Mouse (Mus musculus) kidney, adult 2 months (tissue): ENCODE data around the gene Bbx.

ENCODE experiments used
- CTCF ChIP-seq: fragments of 200-500 bp; conservative IDR thresholded peaks from 2 replicates; pipeline ENCODE4 v1.5.1; 2011; ENCODE audit warnings: low read depth, mild to moderate bottlenecking, control low read depth, low read length, moderate library complexity, mixed read lengths; ENCODE audit not compliant: insufficient read depth, insufficient read length
- POLR2A ChIP-seq: fragments of 200-500 bp; IDR thresholded peaks from one replicate; pipeline ENCODE4 v1.6.1; 2011; ENCODE audit warnings: low read depth, low read length, control low read depth

DNA sequence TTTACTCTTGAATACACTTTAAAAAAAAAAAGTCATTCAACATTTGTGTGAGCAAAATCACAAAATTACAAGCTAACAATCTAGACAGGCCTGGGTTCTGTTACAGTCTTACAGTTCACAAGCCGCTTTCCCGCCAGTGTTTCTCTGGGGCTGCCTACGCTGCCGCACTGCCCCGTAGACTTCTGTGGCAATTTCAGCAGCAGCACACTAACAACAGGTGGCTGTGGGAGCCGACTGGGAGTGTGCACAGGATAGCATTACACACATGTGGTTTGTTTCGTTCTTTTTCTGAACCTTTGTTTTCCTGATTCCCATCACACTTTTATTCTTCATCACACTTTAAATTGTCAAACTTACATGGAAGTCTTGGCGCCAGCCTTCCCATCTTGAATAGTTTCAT is 48.6 kb downstream of the Bbx start:
- TF ChIP-seq POLR2A, result no peak
- no peak for TF ChIP-seq CTCF
